Mouse (Mus musculus) adrenal gland, postnatal 25 days (tissue): Measurements from ENCODE around the gene Baiap2. TPM values are rescaled to one million over a fixed set of nuclear protein-coding genes. Genes with fewer than 3 reads are reported as not detected.
A peak's percentile ranks its signal among the peaks of the same experiment; 100 is the strongest.

ENCODE experiments used
- DNase-seq: peaks from one replicate; pipeline ENCODE4 v3.0.0; 2021; ENCODE audit warnings: mixed read lengths
- long read RNA-seq: library from polyadenylated mRNA; stranded (forward); transcript quantifications from one replicate; pipeline ENCODE4 v2.0.0, GENCODE M21; 2021
- total RNA-seq: library from RNA; stranded (reverse); gene quantifications from 2 replicates; pipeline ENCODE4 v1.2.3, GENCODE M21; 2021

The Baiap2 gene
- total RNA-seq = 12.0 and 17.0 TPM in 2 replicates
- long read RNA-seq, full-length matches to known transcripts = 32 of 45 reads
- long read RNA-seq, partial matches to known transcripts = 5 of 45 reads
- long read RNA-seq, other reads (novel, unspliced or antisense) = 8 of 45 reads

DNA sequence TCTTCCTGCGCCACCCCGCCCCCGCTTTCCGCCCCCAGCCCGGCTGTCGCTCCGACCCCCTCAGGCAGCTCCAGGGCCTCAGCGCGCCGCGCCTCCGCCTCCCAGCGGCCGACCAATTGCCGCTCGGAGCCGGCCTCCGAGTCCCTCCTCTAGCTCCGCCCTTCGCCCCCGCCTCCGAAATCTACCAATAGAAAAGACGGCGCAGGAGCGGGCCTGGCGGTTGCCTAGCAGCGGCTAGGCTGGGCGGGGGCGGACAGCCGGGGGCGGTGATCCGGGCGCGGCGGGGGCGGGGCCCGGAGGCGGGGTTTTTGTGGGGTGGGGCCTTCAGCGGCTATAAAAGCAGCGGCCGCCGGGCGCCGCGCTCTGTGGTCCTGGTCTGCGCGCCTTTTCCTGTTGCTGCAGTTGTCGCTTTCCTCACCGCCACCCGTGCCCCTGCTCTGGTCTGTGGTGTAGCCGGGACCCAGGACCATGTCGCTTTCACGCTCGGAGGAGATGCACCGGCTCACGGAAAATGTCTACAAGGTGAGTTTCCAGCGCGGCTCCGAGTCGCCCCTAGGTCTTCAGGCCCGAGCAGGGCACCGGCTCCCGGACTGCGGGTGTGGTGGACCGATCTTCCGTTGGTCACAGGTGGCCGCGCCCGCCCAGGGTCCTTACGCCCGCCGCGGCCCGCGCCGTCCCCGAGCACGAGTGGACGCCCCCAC lies at the start of gene Baiap2:
Baiap2 (plus strand) TSS at position 37 of the 701 bp plus-strand sequence.
- peak; percentile 100 for DNase-seq

- no peak for DNase-seq
Observed at GRCm38 (mm10) chr11:119893667-119894236, 48.8 kb upstream of the Baiap2 start.

- DNase-seq = no peak
Observed at GRCm38 (mm10) chr11:119894634-119895033, 47.9 kb upstream of the Baiap2 start.

- no peak for DNase-seq
Observed at GRCm38 (mm10) chr11:119897041-119897440, 45.5 kb upstream of the Baiap2 start.

DNA sequence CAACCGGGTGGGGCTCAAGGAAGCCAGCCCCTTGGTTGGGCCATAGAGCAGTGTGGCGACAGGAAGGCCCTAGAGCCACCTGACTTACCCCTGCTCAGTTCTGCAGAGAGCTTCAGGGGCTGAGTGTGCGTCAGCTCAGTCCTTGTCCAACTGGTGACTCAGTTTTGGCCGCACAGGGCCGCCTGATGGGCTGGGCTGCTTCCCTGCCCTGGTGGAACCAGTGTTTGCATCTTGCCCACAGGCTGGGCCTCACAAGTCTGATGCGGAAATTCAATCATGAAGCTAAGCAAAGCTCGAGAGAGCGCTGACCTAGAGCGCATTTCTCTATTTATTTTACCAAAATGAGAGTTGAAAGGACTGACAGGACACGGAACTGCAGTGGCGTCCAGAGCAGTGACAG lies 43.6 kb upstream of the Baiap2 start:
- no peak for DNase-seq

GRCm38 (mm10) chr11:119901174-119901573 lies 41.4 kb upstream of the Baiap2 start:
- DNase-seq = no peak

DNA sequence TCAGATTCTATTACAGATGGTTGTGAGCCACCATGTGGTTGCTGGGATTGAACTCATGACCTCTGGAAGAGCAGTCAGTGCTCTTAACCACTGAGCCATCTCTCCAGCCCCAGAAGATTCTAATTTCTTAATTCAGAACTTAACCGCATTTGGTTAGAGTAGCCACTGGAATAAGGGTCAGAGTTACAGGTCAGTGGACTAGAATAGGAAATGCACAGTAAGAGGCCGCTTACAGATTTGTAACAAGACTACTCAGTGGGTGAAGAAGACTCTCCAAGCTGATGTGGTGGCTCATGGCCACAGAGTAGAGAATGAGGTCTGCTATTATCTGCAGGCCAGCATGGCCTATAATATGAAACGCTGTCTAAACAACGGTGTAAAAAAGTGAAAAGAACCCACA lies 39.7 kb upstream of the Baiap2 start:
- no peak for DNase-seq

DNA sequence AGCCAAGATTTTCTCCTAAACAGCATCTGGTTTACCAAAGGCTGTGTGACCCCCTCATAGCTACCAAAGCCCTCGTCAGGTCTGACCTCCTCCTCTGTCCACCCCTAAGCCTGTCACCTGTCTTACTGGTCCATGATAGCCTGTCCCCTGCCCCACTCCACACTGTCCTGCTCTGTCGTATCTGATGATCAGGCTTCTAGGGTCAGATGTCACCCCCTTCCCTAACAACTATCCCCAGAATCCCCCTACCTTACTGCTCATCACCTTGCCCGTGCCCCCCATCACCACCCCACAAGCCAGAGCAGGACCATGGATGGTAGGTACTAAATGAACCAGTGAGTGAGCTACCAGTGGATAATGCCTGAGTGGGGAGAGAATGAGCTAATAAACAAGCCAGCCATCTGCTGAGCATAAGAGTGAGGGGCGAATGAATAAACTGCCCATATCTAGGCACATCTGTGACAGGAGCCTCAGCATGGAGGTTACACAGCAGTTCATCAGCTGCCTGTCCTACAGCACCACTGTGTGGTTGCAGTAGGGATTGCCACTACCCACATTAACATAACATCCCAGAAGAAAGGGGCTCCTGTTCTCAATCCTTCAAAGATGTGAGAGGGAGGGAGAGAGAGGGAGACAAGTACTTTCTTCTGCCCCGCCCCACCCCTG lies 37.8 kb upstream of the Baiap2 start:
- DNase-seq = peak; percentile 60

DNA sequence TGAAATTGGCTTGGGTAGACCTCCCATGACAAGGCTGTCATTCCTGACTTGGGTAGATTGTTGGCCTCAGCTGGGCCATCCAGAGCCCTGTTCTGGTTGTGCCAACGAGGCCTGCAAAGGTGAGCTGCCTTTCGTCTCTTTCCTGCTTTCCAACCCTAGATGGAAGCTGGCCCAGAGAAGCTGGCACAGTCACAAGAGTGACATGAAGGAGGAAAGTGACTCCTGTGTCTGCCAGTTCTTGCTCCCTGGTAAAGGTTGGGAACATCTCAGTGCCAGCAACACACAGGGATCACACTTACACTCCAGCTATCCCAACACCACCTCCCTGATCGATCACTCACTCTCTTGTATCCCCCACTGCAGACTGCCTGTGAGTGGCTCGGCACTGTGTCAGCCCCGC lies 36.8 kb upstream of the Baiap2 start:
- DNase-seq = no peak

- no peak for DNase-seq
Observed at GRCm38 (mm10) chr11:119907006-119907650, 35.4 kb upstream of the Baiap2 start.

GRCm38 (mm10) chr11:119907711-119908110 lies 34.9 kb upstream of the Baiap2 start:
- no peak for DNase-seq

DNA sequence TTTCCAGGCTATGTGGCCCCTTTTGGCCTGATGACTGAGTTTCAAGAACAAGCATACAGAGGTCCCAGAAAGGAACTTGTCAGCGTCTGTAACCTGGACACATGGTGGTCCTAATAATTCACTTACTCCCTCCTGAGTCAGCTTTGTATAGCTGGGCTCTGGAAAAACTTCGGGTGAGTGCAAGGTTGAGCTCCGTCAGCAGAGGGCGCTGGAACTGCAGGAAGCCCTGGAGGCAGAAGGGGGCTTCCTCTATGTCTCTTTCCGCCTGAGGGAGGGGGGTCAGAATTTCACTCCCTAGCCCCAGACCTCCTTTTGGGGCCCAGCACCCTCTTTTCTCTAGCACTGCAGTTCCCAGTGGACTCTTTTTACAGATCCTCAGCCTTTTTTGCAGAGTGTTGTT lies 33.1 kb upstream of the Baiap2 start:
- peak; percentile 73 for DNase-seq

DNA sequence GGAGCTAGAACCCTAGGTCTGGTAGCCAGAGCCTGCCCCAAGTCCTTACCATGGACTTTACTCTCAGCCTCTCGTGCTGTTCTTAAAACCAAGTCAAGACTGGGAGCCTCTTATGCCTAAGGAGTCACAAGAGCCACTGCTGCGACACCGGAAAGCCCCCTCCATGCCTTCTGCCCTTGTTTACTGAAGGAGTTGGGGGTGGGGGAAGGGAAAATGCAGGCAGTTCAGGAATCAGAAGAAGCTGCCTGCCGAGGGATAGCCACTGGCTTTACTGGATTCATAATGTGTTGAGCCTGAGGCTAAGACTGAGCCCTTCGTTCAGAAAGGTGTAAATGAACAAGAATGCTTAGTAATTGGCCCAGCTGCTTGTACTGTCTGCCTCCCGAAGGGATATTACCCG lies 29.7 kb upstream of the Baiap2 start:
- no peak for DNase-seq

DNA sequence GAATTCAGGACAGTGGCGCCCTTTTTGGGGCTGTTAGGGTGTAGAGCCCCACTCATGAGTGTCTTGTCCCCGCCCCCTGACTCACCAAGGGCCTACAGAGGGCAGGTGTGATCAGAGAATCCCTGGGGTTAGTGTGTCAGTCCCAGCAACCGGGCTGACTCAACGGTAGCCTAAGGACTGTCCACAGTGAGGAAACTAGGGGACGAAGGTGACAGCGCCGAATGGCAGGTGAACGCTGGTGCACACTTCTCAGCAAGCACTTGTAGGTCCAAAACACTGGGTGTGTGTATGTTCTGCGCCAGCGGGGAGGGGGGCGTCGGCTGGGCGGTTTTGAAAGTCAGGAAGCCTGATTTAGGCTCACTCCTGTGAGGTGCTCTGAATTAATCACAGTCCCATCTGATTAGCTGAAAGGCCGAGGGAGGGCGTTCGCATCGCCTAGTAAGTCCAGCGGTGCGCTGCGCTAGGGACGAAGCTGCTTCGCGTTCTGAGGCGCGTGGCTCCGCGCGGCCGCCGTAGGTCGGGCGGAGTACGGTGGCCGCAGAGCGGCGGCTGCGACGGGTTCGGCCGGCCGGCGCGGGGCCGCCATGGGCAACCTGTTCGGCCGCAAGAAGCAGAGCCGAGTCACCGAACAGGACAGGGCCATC lies 29.1 kb upstream of the Baiap2 start, which contains the start of gene Chmp6:
Chmp6 (plus strand) TSS at position 151 of the 644 bp plus-strand sequence.
- peak; percentile 91 for DNase-seq

- no peak for DNase-seq
Observed at GRCm38 (mm10) chr11:119913935-119914314, 28.6 kb upstream of the Baiap2 start.

DNA sequence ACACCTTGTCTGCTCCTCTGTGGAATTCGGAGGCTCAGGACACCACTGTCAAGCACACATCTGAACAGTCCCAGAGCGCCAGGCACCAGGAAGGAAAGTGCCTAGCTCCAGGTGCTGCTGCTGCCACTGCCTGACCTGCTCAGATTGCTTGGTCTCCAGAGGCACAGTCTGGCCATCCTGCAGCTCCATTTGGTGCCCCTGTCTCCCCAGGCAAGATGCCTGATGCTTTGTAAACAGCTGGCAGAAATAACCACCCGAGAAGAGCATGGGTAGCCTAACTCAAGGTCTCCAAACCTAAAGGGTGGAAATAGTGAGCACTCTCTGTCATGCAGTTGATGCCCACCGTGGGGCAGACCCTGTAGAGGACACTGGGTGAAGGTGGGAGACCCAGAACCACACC lies 28.2 kb upstream of the Baiap2 start:
- DNase-seq = no peak

DNA sequence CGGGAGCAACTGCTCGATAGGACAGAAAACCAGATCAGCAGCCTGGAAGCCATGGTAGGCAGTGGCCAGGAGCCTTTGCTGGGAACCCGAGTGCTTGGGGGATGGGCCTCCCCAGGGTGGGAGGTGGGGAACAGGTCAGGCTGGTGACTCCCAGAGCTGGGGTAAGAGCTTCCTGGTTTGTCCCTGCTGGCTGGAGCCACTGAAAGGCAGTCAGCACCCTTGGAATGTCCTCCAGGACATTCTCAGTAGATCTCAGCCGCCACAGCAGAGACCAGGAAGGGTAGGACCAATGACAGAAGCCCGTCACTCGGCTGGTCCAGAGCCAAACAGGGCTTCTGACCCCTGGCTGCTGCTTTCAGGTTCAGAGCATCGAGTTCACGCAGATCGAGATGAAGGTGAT lies 26.9 kb upstream of the Baiap2 start:
- DNase-seq = no peak

DNA sequence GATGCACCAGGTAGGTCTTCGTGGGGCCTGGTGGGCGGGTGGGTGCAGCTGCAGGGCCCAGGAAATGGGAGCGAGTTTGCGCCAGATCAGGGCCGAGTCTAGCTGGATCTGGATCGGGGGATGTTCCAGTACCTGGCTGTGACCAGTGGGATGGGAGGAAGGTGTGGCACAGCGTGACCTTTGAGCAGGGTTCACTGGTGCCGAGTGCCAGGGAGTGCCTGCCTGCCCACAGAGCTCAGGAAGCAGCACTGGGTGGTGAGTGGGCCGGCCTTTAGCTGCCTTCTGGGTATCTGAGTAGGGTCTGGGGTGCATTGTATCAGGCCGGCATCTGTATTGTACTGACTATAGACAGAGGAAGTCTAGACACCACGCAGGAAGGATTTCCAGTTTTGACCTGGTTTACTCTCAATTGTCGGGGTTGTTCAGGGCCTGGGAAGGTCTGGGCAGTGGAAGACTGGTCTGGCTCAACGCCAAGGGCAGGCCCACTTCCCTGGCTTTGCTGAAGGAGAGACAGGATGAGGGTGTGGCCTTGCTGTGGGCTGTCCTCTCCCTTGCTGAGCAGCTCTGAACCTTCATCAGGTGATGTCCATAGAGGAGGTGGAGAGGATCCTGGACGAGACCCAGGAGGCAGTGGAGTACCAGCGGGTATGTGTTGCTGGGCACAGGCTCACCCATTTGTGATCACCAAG lies 26.3 kb upstream of the Baiap2 start:
- peak; percentile 51 for DNase-seq

DNA sequence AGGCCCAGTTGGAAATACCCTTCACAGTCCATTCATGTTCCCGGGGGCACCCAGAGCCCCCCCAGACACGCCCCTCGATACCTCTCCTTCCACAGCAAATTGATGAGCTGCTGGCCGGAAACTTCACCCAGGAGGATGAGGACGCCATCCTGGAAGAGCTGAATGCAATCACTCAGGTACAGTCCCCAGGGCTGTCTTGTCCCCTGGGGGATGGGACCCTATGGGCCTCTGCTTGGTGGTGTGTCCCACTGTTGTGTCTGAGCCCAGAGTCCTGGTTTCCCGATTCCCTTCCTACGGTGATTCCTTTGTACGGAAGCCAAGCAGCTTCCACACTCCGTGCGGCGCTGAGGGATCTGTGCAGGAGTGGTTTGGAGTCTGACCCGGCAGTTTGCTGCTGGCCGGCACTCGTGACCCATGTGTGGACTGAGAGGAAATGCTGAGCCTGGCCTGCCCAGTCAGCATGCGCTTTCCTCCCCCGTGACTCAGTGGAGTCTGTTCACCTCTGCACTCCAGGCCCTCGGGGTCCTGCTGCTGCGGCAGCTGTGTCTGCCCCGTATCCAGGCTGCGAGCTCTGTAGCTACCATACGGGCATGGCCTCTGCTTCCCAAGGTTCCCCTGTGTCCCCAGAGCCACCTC lies 25.6 kb upstream of the Baiap2 start:
- no peak for DNase-seq

DNA sequence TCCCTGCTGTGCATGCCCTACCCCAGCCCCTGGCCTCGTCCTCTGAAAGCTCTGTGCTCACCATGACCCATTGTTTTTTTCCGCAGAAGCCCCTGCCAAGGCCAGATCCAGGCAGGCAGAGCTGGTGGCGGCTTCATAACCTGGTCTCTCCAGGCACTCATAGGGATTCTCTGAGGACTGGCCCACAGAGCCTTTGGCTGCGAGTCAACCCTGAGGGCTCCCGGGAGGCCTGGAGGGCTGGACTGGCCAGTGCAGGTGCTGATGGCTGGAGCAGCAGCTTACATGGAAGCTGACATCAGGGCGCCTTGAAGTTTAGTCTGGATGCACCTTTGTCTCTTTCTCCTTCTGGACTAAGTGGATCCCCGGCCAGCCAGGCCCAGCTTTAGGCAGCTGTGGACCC lies 24.0 kb upstream of the Baiap2 start:
- DNase-seq = no peak

DNA sequence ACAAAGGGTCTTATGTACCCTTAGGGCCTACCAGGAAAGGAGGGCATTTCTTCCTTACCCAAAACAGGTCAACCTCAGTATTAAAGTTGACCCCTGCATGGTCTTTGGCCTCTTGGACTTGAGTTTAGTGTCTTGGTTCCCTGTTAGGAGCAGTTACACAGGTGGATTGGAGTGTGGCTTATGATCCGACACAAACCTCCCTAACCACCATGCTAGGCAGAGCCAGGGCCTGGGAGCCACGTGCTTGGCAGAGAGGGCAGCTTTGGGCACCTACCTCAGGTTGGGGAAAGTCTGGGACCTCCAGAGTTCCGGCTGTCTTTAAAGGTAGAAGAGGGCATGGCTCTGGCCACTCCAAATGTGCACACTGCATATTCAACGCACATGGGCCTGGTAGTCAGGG lies 23.1 kb upstream of the Baiap2 start:
- DNase-seq = no peak
